Mouse (Mus musculus) midbrain, embryonic 16.5 days (tissue): ENCODE data around the gene Dhx57. TPM values are rescaled to one million over a fixed set of nuclear protein-coding genes. Genes with fewer than 3 reads are reported as not detected.
"Not testable (repeated sequence)": the region's sequence is repeated elsewhere in the genome, so short reads cannot be mapped to it uniquely, and the experiment has no call there.

ENCODE experiments used
- ATAC-seq: fragments of 200-750 bp; cut with Nextera tagmentation; 2 replicates; pipeline ENCODE4 v1.8.0; 2017; ENCODE audit warnings: moderate TSS enrichment
- H3K27ac ChIP-seq: fragments of 300-500 bp; sonication (generic); 2 replicates; pipeline ENCODE4 v1.5.1; 2014; ENCODE audit warnings: mild to moderate bottlenecking, low read length, mixed read lengths
- H3K27me3 ChIP-seq: fragments of 300-500 bp; sonication (generic); 2 replicates; pipeline ENCODE4 v1.6.1; 2014; ENCODE audit warnings: low read depth, low read length, mixed read lengths; ENCODE audit not compliant: control insufficient read depth, insufficient read depth
- H3K36me3 ChIP-seq: fragments of 300-500 bp; sonication (generic); 2 replicates; pipeline ENCODE4 v1.6.1; 2014; ENCODE audit warnings: mild to moderate bottlenecking, low read length, moderate library complexity, mixed read lengths; ENCODE audit not compliant: control insufficient read depth, insufficient read depth
- H3K4me1 ChIP-seq: fragments of 300-500 bp; sonication (generic); 2 replicates; pipeline ENCODE4 v1.6.1; 2014; ENCODE audit warnings: mild to moderate bottlenecking, low read length, mixed read lengths; ENCODE audit not compliant: control insufficient read depth, insufficient read depth
- H3K4me2 ChIP-seq: fragments of 300-500 bp; sonication (generic); 2 replicates; pipeline ENCODE4 v1.6.1; 2014; ENCODE audit warnings: mild to moderate bottlenecking, low read length, mixed read lengths
- H3K4me3 ChIP-seq: fragments of 300-500 bp; sonication (generic); 2 replicates; pipeline ENCODE4 v1.5.1; 2014; ENCODE audit warnings: low read depth, mild to moderate bottlenecking, low read length, moderate library complexity, mixed read lengths
- H3K9ac ChIP-seq: fragments of 300-500 bp; sonication (generic); 2 replicates; pipeline ENCODE4 v1.6.1; 2014; ENCODE audit warnings: low read depth, low read length, mixed read lengths
- H3K9me3 ChIP-seq: fragments of 300-500 bp; sonication (generic); replicated peaks from 2 replicates; pipeline ENCODE4 v1.6.1; 2014; ENCODE audit warnings: mild to moderate bottlenecking, low read length, mixed read lengths; ENCODE audit not compliant: control insufficient read depth, poor library complexity, severe bottlenecking
- WGBS: fragments of 180-500 bp; shearing (Covaris S2); extraction: QIAGEN DNeasy Blood & Tissue Kit; methylation state at CpG from one replicate; pipeline ENCODE4 v1.1.7; 2014; 5-methylcytosine and 5-hydroxymethylcytosine counted together
- polyA plus RNA-seq: library from polyadenylated mRNA; unstranded; fragments of >200 nt; fragmentation: Nextera tagmentation; extraction: Ambion mirVana; gene quantifications from 2 replicates; pipeline ENCODE4 v1.2.1, GENCODE M21; 2015

The Dhx57 gene
- polyA plus RNA-seq, 1 experiment from 2014 or later = 57.0 TPM

- no peak for ATAC-seq
- H3K36me3 ChIP-seq = peaks cover 44% of the 10 kb centered on the region
Measured at GRCm38 (mm10) chr17:80278255-80278654, 12.0 kb downstream of the Dhx57 start.

DNA sequence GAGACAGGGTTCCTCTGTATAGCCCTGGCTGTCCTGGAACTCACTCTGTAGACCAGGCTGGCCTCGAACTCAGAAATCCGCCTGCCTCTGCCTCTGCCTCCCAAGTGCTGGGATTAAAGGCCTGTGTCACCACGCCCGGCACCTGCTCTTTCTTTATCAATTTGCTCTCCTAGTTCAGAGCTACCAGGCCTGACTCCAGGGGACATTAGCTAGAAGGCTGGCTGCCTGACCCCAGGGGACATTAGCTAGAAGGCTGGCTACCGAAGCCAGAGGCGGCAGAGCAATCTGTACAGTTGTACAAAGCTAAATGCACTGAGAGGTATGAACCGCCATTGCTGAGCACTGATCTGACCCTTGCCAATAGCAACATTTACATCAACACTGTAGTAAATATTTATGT is 19.7 kb downstream of the Dhx57 start:
- H3K4me3 ChIP-seq, H3K27me3 ChIP-seq, H3K4me2 ChIP-seq, ATAC-seq, H3K9me3 ChIP-seq, H3K27ac ChIP-seq, H3K4me1 ChIP-seq, H3K9ac ChIP-seq: not testable (repeated sequence)
- WGBS = 90% methylated on average over 7 of the region's 7 CpGs
- peaks cover 70% of the 10 kb centered on the region for H3K36me3 ChIP-seq

More at GRCm38 (mm10) chr17:80278255-80278654, 12.0 kb downstream of the Dhx57 start:
- Histone ChIP-seq H3K4me1 (no peaks in the 10 kb centered on the region), H3K9ac (no peak overlapping the region), H3K4me3 (no peak overlapping the region), H3K27ac (no peak overlapping the region), H3K9me3 (no peaks in the 10 kb centered on the region), H3K4me2 (no peak overlapping the region), H3K27me3 (no peaks in the 10 kb centered on the region)
- 86% methylated on average over 4 of the region's 4 CpGs for WGBS

- WGBS = 95% methylated on average over 3 of the region's 3 CpGs
- H3K4me3 ChIP-seq = no peak overlapping the region
- H3K9ac ChIP-seq = no peak overlapping the region
- no peak overlapping the region for H3K4me2 ChIP-seq
- no peak for ATAC-seq
- H3K27me3 ChIP-seq = no peaks in the 10 kb centered on the region
- no peaks in the 10 kb centered on the region for H3K4me1 ChIP-seq
- peaks cover 71% of the 10 kb centered on the region for H3K36me3 ChIP-seq
- no peaks in the 10 kb centered on the region for H3K9me3 ChIP-seq
- no peak overlapping the region for H3K27ac ChIP-seq
Measured at GRCm38 (mm10) chr17:80268151-80268550, 22.1 kb downstream of the Dhx57 start.

DNA sequence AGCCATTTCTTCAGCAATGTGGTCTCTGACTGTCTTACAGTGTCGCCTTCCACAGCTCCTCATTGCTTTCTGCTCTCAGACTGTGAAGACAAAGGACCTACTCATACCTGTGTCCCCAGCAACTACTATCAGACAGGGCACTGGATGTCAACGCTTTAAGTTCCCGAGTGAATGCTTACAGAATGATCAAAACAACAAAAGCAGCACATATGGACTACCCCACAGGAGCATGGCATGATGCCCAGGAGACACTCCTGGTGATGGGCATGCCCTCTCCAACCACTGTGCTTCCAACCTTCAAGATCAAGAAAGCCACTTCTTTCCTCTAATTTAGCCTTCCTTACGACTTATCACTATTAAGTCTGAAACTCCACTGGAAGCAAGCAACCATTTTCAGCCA is 23.2 kb downstream of the Dhx57 start:
- no peak overlapping the region for H3K9ac ChIP-seq
- no peak overlapping the region for H3K4me3 ChIP-seq
- H3K27ac ChIP-seq = no peak overlapping the region
- no peaks in the 10 kb centered on the region for H3K27me3 ChIP-seq
- H3K9me3 ChIP-seq = no peaks in the 10 kb centered on the region
- H3K36me3 ChIP-seq = peaks cover 69% of the 10 kb centered on the region
- WGBS = 94% methylated on average over 4 of the region's 4 CpGs
- no peak for ATAC-seq
- no peak overlapping the region for H3K4me2 ChIP-seq
- H3K4me1 ChIP-seq = no peaks in the 10 kb centered on the region

DNA sequence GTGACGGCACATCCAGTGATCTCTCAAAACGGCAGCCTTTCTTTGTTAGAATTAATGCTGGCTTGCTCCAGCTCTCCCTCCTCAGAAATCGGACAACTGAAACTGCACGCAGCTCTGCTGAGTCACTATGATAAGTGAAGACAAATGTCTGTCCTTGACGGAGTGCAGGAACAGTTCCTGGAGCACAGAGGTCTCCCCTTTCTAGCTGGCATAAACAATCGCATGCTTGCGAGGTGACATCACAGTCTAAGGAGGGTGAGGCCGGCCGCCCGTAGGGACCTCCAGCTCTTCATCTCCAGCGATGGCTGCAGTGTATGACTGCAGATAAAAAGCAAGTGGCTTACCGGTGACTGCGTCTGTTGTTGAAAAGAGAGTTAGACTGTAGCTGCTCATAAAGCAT is 35.1 kb downstream of the Dhx57 start:
- 83% methylated on average over 13 of the region's 13 CpGs for WGBS

GRCm38 (mm10) chr17:80254421-80254820 is 35.9 kb downstream of the Dhx57 start:
- H3K27ac ChIP-seq = no peak overlapping the region
- no peaks in the 10 kb centered on the region for H3K4me1 ChIP-seq
- no peak overlapping the region for H3K4me3 ChIP-seq
- H3K27me3 ChIP-seq = no peaks in the 10 kb centered on the region
- no peak for ATAC-seq
- no peak overlapping the region for H3K9ac ChIP-seq
- no peak overlapping the region for H3K4me2 ChIP-seq
- peaks cover 68% of the 10 kb centered on the region for H3K36me3 ChIP-seq
- H3K9me3 ChIP-seq = no peaks in the 10 kb centered on the region
- WGBS = 95% methylated on average over 5 of the region's 5 CpGs

More for the DNA sequence above, 35.1 kb downstream of the Dhx57 start:
- no peak for ATAC-seq
- Histone ChIP-seq H3K9me3 (no peaks in the 10 kb centered on the region), H3K27ac (no peak overlapping the region), H3K4me2 (no peak overlapping the region), H3K9ac (no peak overlapping the region), H3K4me1 (no peaks in the 10 kb centered on the region), H3K36me3 (peaks cover 70% of the 10 kb centered on the region), H3K27me3 (no peaks in the 10 kb centered on the region), H3K4me3 (no peak overlapping the region)

DNA sequence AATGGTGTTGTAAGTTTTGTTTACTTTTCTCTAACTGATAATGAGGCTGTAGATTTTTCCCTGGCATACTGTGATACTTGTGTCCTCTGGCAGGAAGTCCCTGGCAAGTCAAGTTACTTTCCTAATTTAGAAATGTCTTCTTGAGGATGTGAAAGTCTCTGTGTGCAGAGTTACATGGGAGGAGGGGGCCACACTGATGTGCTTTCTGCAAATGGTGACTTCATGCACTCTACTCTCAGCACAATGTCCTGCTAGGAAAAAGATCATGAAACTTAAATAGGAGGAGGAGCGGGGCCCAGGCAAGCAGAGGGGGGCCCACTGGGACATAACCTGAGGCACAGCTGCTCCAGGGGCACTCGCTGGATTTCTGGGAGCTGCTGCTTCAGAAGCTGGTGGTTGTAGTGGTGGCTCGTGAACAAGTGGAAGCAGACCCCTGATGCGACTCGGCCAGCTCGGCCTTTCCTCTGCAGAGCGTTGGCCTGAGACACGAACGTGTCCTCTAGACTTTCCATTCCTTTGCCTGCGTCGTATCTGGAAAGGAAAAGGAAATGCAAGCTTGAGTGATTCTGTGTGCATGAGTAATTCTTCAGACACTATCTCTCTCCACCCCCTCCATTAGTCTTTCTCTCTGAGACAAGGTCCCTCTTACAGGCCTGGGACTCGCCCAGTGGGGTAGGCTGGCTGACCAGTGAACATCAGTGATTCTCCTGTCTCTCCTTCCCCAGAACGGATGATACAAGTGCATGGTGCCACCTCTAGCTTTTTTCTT is 37.3 kb downstream of the Dhx57 start:
- Histone ChIP-seq H3K4me2 (no peak overlapping the region), H3K27me3 (no peaks in the 10 kb centered on the region), H3K9me3 (no peaks in the 10 kb centered on the region), H3K27ac (no peak overlapping the region), H3K4me3 (no peak overlapping the region), H3K9ac (no peak overlapping the region), H3K4me1 (no peaks in the 10 kb centered on the region), H3K36me3 (peaks cover 72% of the 10 kb centered on the region)
- ATAC-seq = no peak
- 85% methylated on average over 13 of the region's 13 CpGs for WGBS

- Histone ChIP-seq H3K9me3 (no peaks in the 10 kb centered on the region), H3K27me3 (no peaks in the 10 kb centered on the region), H3K36me3 (peaks cover 67% of the 10 kb centered on the region), H3K4me1 (no peaks in the 10 kb centered on the region), H3K9ac (no peak overlapping the region), H3K4me3 (no peak overlapping the region), H3K27ac (no peak overlapping the region), H3K4me2 (no peak overlapping the region)
- WGBS = 75% methylated on average over 13 of the region's 13 CpGs
- no peak for ATAC-seq
Measured at GRCm38 (mm10) chr17:80243116-80243515, 47.2 kb downstream of the Dhx57 start.

- ATAC-seq = no peak
- 86% methylated on average over 9 of the region's 9 CpGs for WGBS
Measured at GRCm38 (mm10) chr17:80241594-80241993, 48.7 kb downstream of the Dhx57 start.

More at GRCm38 (mm10) chr17:80241594-80241993, 48.7 kb downstream of the Dhx57 start:
- Histone ChIP-seq H3K9ac (no peak overlapping the region), H3K4me2 (no peak overlapping the region), H3K27ac (no peak overlapping the region), H3K36me3 (peaks cover 62% of the 10 kb centered on the region), H3K9me3 (no peaks in the 10 kb centered on the region), H3K27me3 (no peaks in the 10 kb centered on the region), H3K4me1 (no peaks in the 10 kb centered on the region), H3K4me3 (no peak overlapping the region)
